Mouse (Mus musculus) intestine, embryonic 14.5 days (tissue): ENCODE data around the gene Galk1. TPM values are rescaled to one million over a fixed set of nuclear protein-coding genes. Genes with fewer than 3 reads are reported as not detected.
A peak's percentile ranks its signal among the peaks of the same experiment; 100 is the strongest.

ENCODE experiments used
- ATAC-seq: fragments of 200-750 bp; cut with Nextera tagmentation; replicated peaks from 2 replicates; pipeline ENCODE4 v1.8.0; 2017; ENCODE audit warnings: low read depth, moderate number of reproducible peaks, moderate TSS enrichment, moderate library complexity; ENCODE audit not compliant: low FRiP score, low TSS enrichment
- DNase-seq: peaks from one replicate; pipeline ENCODE4 v3.0.0-alpha.2; 2018; ENCODE audit warnings: low spot score
- H3K27ac ChIP-seq: fragments of 300-500 bp; sonication (generic); 2 replicates; pipeline ENCODE4 v1.5.1; 2014; ENCODE audit warnings: low read depth, mild to moderate bottlenecking, control low read depth
- H3K27me3 ChIP-seq: fragments of 300-500 bp; sonication (generic); replicated peaks from 2 replicates; pipeline ENCODE4 v1.6.1; 2014; ENCODE audit warnings: low read length, control low read depth; ENCODE audit not compliant: control insufficient read depth, insufficient read depth
- H3K36me3 ChIP-seq: fragments of 300-500 bp; sonication (generic); 2 replicates; pipeline ENCODE4 v1.6.1; 2014; ENCODE audit warnings: low read length, control low read depth; ENCODE audit not compliant: control insufficient read depth, insufficient read depth
- H3K4me1 ChIP-seq: fragments of 300-500 bp; sonication (generic); replicated peaks from 2 replicates; pipeline ENCODE4 v1.6.1; 2014; ENCODE audit warnings: low read length, control low read depth, mixed read lengths; ENCODE audit not compliant: control insufficient read depth, insufficient read depth
- H3K4me2 ChIP-seq: fragments of 300-500 bp; sonication (generic); 2 replicates; pipeline ENCODE4 v1.6.1; 2014; ENCODE audit warnings: low read length
- H3K4me3 ChIP-seq: fragments of 300-500 bp; sonication (generic); 2 replicates; pipeline ENCODE4 v1.5.1; 2014; ENCODE audit warnings: low read depth, low read length, control low read depth, mixed read lengths
- H3K9ac ChIP-seq: fragments of 300-500 bp; sonication (generic); 2 replicates; pipeline ENCODE4 v1.6.1; 2014; ENCODE audit warnings: mild to moderate bottlenecking, low read length
- H3K9me3 ChIP-seq: fragments of 300-500 bp; sonication (generic); 2 replicates; pipeline ENCODE4 v1.6.1; 2016; ENCODE audit warnings: low read length, control low read depth; ENCODE audit not compliant: control insufficient read depth
- WGBS: fragments of 180-500 bp; shearing (Covaris S2); extraction: QIAGEN DNeasy Blood & Tissue Kit; methylation state at CpG from one replicate; pipeline ENCODE4 v1.1.7; 2014; 5-methylcytosine and 5-hydroxymethylcytosine counted together
- polyA plus RNA-seq: library from polyadenylated mRNA; unstranded; fragments of >200 nt; fragmentation: Nextera tagmentation; extraction: Ambion mirVana; gene quantifications from 2 replicates; pipeline ENCODE4 v1.2.1, GENCODE M21; 2014

Gene Galk1
- polyA plus RNA-seq, 1 experiment from 2014 or later, result 236 TPM

- H3K27ac ChIP-seq, result no peak overlapping the region
- H3K4me2 ChIP-seq, result no peak overlapping the region
- no peak for DNase-seq
- peaks cover 14% of the 10 kb centered on the region for H3K4me1 ChIP-seq
- no peak for ATAC-seq
- H3K9ac ChIP-seq, result no peak overlapping the region
- H3K27me3 ChIP-seq, result no peaks in the 10 kb centered on the region; the same call in 1 of the 2 replicates
- no peaks in the 10 kb centered on the region for H3K9me3 ChIP-seq
- 67% methylated on average over 6 of the region's 6 CpGs for WGBS
- no peaks in the 10 kb centered on the region for H3K36me3 ChIP-seq
- no peak overlapping the region for H3K4me3 ChIP-seq
These were observed 10.8 kb downstream of the Galk1 start for GRCm38 (mm10) chr11:116001725-116002124.

- Histone ChIP-seq H3K27ac (no peak overlapping the region), H3K4me2 (no peak overlapping the region), H3K4me3 (no peak overlapping the region), H3K9me3 (no peaks in the 10 kb centered on the region), H3K9ac (no peak overlapping the region), H3K4me1 (peaks cover 12% of the 10 kb centered on the region), H3K27me3 (no peaks in the 10 kb centered on the region; the same call in 1 of the 2 replicates), H3K36me3 (no peaks in the 10 kb centered on the region)
- ATAC-seq (no peak), DNase-seq (no peak)
- WGBS, result 60% methylated on average over 10 of the region's 10 CpGs
These were observed 11.9 kb downstream of the Galk1 start for GRCm38 (mm10) chr11:116000607-116001006.

- Histone ChIP-seq H3K9ac (no peak overlapping the region), H3K27me3 (no peaks in the 10 kb centered on the region; the same call in 1 of the 2 replicates), H3K4me1 (peaks cover 2% of the 10 kb centered on the region; the same call in 1 of the 2 replicates), H3K27ac (no peak overlapping the region), H3K4me2 (no peak overlapping the region), H3K36me3 (no peaks in the 10 kb centered on the region), H3K9me3 (no peaks in the 10 kb centered on the region), H3K4me3 (no peak overlapping the region)
- DNase-seq (peak; percentile 84), ATAC-seq (0 out of 2 replicates have a peak, but pooled peaks have one; percentile 14)
- WGBS, result 17% methylated on average over 14 of the region's 14 CpGs
These were observed 12.9 kb downstream of the Galk1 start for GRCm38 (mm10) chr11:115999538-116000143.

- no peaks in the 10 kb centered on the region for H3K36me3 ChIP-seq
- H3K9me3 ChIP-seq, result no peaks in the 10 kb centered on the region
- 64% methylated on average over 7 of the region's 7 CpGs for WGBS
- H3K27me3 ChIP-seq, result no peaks in the 10 kb centered on the region; the same call in 1 of the 2 replicates
- H3K4me2 ChIP-seq, result no peak overlapping the region
- no peak overlapping the region for H3K27ac ChIP-seq
- H3K4me1 ChIP-seq, result no peaks in the 10 kb centered on the region
- no peak overlapping the region for H3K9ac ChIP-seq
- DNase-seq (no peak), ATAC-seq (no peak)
- no peak overlapping the region for H3K4me3 ChIP-seq
These were observed 13.5 kb downstream of the Galk1 start for GRCm38 (mm10) chr11:115999027-115999426.

GRCm38 (mm10) chr11:115997662-115998061 is 14.9 kb downstream of the Galk1 start:
- ATAC-seq (no peak), DNase-seq (no peak)
- 63% methylated on average over 5 of the region's 5 CpGs for WGBS
- Histone ChIP-seq H3K9me3 (no peaks in the 10 kb centered on the region), H3K9ac (no peak overlapping the region), H3K27me3 (no peaks in the 10 kb centered on the region; the same call in 1 of the 2 replicates), H3K4me3 (no peak overlapping the region), H3K27ac (no peak overlapping the region), H3K36me3 (no peaks in the 10 kb centered on the region), H3K4me1 (no peaks in the 10 kb centered on the region), H3K4me2 (no peak overlapping the region)

GRCm38 (mm10) chr11:115997047-115997446 is 15.5 kb downstream of the Galk1 start:
- Histone ChIP-seq H3K27me3 (no peaks in the 10 kb centered on the region; the same call in 1 of the 2 replicates), H3K4me2 (no peak overlapping the region), H3K4me3 (no peak overlapping the region), H3K9me3 (no peaks in the 10 kb centered on the region), H3K4me1 (no peaks in the 10 kb centered on the region), H3K9ac (no peak overlapping the region), H3K27ac (no peak overlapping the region), H3K36me3 (no peaks in the 10 kb centered on the region)
- no peak for DNase-seq
- no peak for ATAC-seq
- WGBS, result 75% methylated on average over 4 of the region's 4 CpGs

GRCm38 (mm10) chr11:115995256-115995655 is 17.3 kb downstream of the Galk1 start:
- no peaks in the 10 kb centered on the region for H3K36me3 ChIP-seq
- no peak overlapping the region for H3K4me2 ChIP-seq
- ATAC-seq (no peak), DNase-seq (no peak)
- no peak overlapping the region for H3K27ac ChIP-seq
- H3K27me3 ChIP-seq, result no peaks in the 10 kb centered on the region; the same call in 1 of the 2 replicates
- H3K4me1 ChIP-seq, result no peaks in the 10 kb centered on the region
- no peak overlapping the region for H3K9ac ChIP-seq
- 94% methylated on average over 3 of the region's 3 CpGs for WGBS
- no peak overlapping the region for H3K4me3 ChIP-seq
- H3K9me3 ChIP-seq, result no peaks in the 10 kb centered on the region

- Histone ChIP-seq H3K27ac (no peak overlapping the region), H3K4me1 (no peaks in the 10 kb centered on the region), H3K4me3 (no peak overlapping the region), H3K36me3 (no peaks in the 10 kb centered on the region), H3K27me3 (no peaks in the 10 kb centered on the region), H3K9me3 (no peaks in the 10 kb centered on the region), H3K4me2 (no peak overlapping the region), H3K9ac (no peak overlapping the region)
- DNase-seq (no peak), ATAC-seq (no peak)
- WGBS, result 55% methylated on average over 4 of the region's 4 CpGs
These were observed 20.4 kb downstream of the Galk1 start for GRCm38 (mm10) chr11:115992098-115992497.

- Histone ChIP-seq H3K9me3 (no peaks in the 10 kb centered on the region), H3K36me3 (no peaks in the 10 kb centered on the region), H3K4me3 (0 out of 2 replicates have a peak overlapping the region, but pooled peaks have one; percentile 16), H3K4me1 (no peaks in the 10 kb centered on the region), H3K9ac (no peak overlapping the region), H3K4me2 (peak overlapping the region; percentile 40), H3K27me3 (no peaks in the 10 kb centered on the region), H3K27ac (no peak overlapping the region)
- DNase-seq, result no peak
- ATAC-seq, result no peak
- 30% methylated on average over 14 of the region's 15 CpGs for WGBS
These were observed 22.8 kb downstream of the Galk1 start for GRCm38 (mm10) chr11:115989686-115990085.
